Mouse (Mus musculus): ENCODE data around the gene Relt. TPM values are rescaled to one million over a fixed set of nuclear protein-coding genes. Genes with fewer than 3 reads are reported as not detected.

The Relt gene
- total RNA-seq, 2 experiments from 2014 or later = 14.1 to 18.6 TPM

DNA sequence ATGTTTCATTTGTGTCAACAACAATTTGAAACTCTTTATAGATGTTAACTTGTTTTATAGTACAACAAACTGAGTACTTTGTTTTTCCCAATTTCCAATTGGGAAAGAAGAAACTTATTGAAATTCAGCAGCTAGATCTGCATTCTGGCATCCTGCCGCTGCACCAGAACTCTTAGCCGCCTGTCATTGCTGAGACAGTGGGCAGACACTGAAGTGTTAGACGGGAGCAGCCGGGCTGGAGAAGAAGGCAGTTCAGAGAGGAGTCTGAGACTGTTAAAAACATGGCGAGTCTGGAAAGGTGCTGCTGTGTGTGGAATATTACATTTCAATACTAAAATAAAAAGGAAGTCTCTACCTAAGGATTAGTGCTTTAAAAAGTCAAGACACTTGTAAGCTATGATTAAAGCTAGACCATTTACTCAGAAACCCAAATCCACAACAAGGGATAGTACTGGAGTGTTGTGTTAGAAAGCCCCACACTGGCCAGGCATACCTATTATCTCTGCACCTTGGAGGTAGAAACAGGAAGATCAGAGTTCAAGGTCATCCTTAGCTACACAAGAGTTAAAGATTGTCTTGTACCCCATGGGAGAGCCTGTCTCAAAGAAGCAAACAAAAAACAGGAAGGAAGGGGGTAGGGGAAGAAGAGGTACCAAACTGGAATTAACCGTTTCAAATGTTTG, 46.3 kb downstream of the Relt start:
- no peak overlapping the region for H3K4me3 ChIP-seq
- DNase-seq (ENCODE audit: extremely low spot score in 1 of 2, low spot score in 2 of 2) = peak; percentile 47 to 50
- no peak; the same call in none of the 2 replicates for TF ChIP-seq CTCF (IDR thresholded peaks at IDR 0.05)
- intact Hi-C loops (cut with DNase I) = loop anchor here (5.0 kb wide), 2 partner anchors 110 to 130 kb away; partner anchors contain the start of gene Fam168a
- peak overlapping the region; percentile 80 for H3K27ac ChIP-seq

- intact Hi-C loops (cut with DNase I) = loop anchor here (5.0 kb wide), 2 partner anchors 109 to 129 kb away; partner anchors contain the start of gene Fam168a
- no peak for DNase-seq (ENCODE audit: extremely low spot score in 1 of 2, low spot score in 2 of 2)
- TF ChIP-seq CTCF (IDR thresholded peaks at IDR 0.05) = no peak
- H3K27ac ChIP-seq = peak overlapping the region; percentile 57
- no peak overlapping the region for H3K4me3 ChIP-seq
Measured at GRCm38 (mm10) chr7:100815900-100816570, 47.2 kb downstream of the Relt start.

DNA sequence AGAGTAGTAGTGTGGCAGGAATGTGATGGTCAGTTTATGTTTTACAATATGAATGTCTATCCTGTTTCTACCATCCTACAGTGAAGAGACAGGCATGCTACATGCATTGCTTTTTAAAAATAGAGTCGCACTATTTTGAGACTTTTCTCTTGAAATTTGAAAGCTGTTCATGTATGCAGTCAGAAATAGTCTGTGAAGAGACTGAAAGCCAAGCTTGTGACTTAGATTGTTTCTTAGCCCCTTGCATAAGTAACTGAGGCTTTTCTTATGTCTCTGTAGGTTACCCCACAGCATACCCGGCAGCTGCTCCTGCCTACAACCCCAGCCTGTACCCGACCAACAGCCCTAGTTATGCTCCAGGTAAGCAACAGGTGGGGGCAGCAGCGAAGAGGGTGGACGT, 50.6 kb downstream of the Relt start:
- H3K4me3 ChIP-seq = no peak overlapping the region
- intact Hi-C loops (cut with DNase I) = no loop called here
- no peak for DNase-seq (ENCODE audit: extremely low spot score in 1 of 2, low spot score in 2 of 2)
- TF ChIP-seq CTCF (IDR thresholded peaks at IDR 0.05) = no peak
- peak overlapping the region; percentile 72 for H3K27ac ChIP-seq

DNA sequence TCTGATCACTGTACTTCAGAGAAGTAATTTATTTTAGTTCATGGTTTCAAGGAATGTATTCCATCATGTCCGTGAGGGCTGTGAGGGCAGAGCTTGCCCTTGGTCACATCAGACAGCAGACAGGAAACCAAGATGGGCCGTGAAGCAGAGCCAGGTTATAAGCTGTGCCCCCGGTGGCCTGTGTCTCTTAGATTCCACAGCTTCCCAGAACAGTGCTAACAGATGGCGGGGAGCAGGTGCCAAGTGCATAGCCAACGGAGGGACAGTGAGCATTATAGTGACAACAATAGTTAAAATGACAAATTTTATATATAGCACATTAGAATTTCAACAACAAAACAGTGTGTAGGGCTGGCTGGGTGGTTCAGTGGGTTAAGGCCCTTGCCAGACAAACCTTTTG, 51.3 kb downstream of the Relt start:
- no peak overlapping the region for H3K4me3 ChIP-seq
- no peak for DNase-seq (ENCODE audit: extremely low spot score in 1 of 2, low spot score in 2 of 2)
- intact Hi-C loops (cut with DNase I) = no loop called here
- peak overlapping the region; percentile 72 for H3K27ac ChIP-seq
- TF ChIP-seq CTCF (IDR thresholded peaks at IDR 0.05) = no peak

DNA sequence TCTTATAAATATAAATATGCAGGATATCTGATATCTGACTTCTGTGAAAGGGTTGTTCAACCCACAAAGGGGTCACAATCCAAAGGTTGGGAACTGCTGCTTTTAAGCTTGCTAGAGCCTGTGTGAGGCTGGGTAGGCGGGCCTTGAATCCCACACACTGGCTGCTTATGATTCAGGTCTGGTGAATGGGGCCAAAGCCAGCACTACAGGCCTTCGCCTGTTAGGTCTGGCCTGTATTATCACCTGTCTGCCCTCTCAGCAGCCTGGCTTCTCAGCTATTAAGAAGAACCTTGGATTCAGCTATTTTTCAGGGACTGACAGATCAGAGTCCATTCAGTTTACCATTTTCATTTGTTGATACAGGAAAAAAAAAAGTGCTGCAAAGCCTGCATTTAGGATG, 57.9 kb downstream of the Relt start:
- intact Hi-C loops (cut with DNase I) = no loop called here
- no peak overlapping the region for H3K4me3 ChIP-seq
- TF ChIP-seq CTCF (IDR thresholded peaks at IDR 0.05) = no peak
- no peak for DNase-seq (ENCODE audit: extremely low spot score in 1 of 2, low spot score in 2 of 2)
- H3K27ac ChIP-seq = no peak overlapping the region

DNA sequence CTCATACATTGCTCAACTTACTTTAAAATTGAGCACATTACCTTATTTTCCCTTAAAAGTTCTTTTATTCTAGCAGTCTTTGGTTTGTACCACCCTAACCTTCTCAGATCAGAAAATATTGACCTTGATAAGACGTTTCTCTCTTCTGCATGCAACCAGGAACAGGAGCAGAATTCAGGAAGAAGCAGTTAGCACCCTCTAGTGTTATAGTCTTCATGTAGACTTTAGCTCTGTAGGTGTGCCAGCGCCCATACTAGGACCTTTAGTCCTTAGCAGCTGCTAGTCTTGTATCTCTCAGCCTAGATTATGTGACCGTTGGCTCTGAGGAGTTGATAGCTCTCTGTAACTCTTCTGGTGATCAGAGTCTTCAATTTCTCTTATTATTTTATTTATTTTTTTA, 64.4 kb downstream of the Relt start:
- intact Hi-C loops (cut with DNase I) = loop anchor here (1.0 to 5.0 kb wide), 2 partner anchors 92 to 114 kb away; partner anchors contain the start of gene Fam168a
- peak; percentile 64 for TF ChIP-seq CTCF (IDR thresholded peaks at IDR 0.05)
- Histone ChIP-seq H3K27ac (no peak overlapping the region), H3K4me3 (no peak overlapping the region)
- DNase-seq (ENCODE audit: extremely low spot score in 1 of 2, low spot score in 2 of 2) = no peak

Small RNA genes lying within 50 kb of the gene (microRNA-seq; reads per million reads assigned to microRNA genes)
- 787 to 933 reads per million in 2 experiments for gene Mir3102

Other genes with a start within 250 kb of the Relt start
- 100 to 1,000 TPM; 139 to 153 TPM for gene Plekhb1, start 201.0 kb downstream of the Relt start, total RNA-seq (2021)
- gene Fam168a, start 156.8 kb downstream of the Relt start, total RNA-seq (2021) = 100 to 1,000 TPM; 215 to 220 TPM
- gene Arhgef17, start 68.7 kb upstream of the Relt start, total RNA-seq (2021) = 100 to 1,000 TPM; 134 to 142 TPM
- gene P2ry6, start 111.2 kb upstream of the Relt start, total RNA-seq (2021) = 1 to 10 TPM; 2.3 to 4.0 TPM
- gene P2ry2, start 149.4 kb upstream of the Relt start, total RNA-seq (2021) = under 1 TPM; 0.68 to 0.82 TPM
- 10 to 100 TPM; 40.5 to 41.6 TPM for gene Fchsd2, start 229.4 kb upstream of the Relt start, total RNA-seq (2021)